Mouse (Mus musculus): ENCODE data around the gene Ufc1.
A peak's percentile ranks its signal among the peaks of the same experiment; 100 is the strongest.

Ufc1 gene

GRCm38 (mm10) chr1:171286517-171286916 lies 8.3 kb downstream of the Ufc1 start:
- DNase-seq = no peak

- DNase-seq = no peak
Measured at GRCm38 (mm10) chr1:171285096-171285892, 9.5 kb downstream of the Ufc1 start.

- no peak for DNase-seq
Measured at GRCm38 (mm10) chr1:171284491-171284890, 10.3 kb downstream of the Ufc1 start.

- no peak for DNase-seq
Measured at GRCm38 (mm10) chr1:171283188-171284160, 11.3 kb downstream of the Ufc1 start.

- DNase-seq = no peak
Measured at GRCm38 (mm10) chr1:171282086-171282805, 12.6 kb downstream of the Ufc1 start.

GRCm38 (mm10) chr1:171281528-171281923 lies 13.3 kb downstream of the Ufc1 start:
- peak; percentile 91 for DNase-seq

- DNase-seq = peak; percentile 92
Measured at GRCm38 (mm10) chr1:171280916-171281527, 13.8 kb downstream of the Ufc1 start, which contains the start of gene Ppox. Ppox (minus strand) TSS chr1:171281186.

- peak; percentile 49 for DNase-seq
Measured at GRCm38 (mm10) chr1:171280250-171280915, 14.4 kb downstream of the Ufc1 start.

- no peak for DNase-seq
Measured at GRCm38 (mm10) chr1:171279721-171280120, 15.1 kb downstream of the Ufc1 start.

GRCm38 (mm10) chr1:171279012-171279705 lies 15.7 kb downstream of the Ufc1 start:
- no peak for DNase-seq

GRCm38 (mm10) chr1:171278436-171278835 lies 16.4 kb downstream of the Ufc1 start:
- DNase-seq = no peak

GRCm38 (mm10) chr1:171277736-171278135 lies 17.1 kb downstream of the Ufc1 start:
- no peak for DNase-seq

- no peak for DNase-seq
Measured at GRCm38 (mm10) chr1:171276110-171276748, 18.6 kb downstream of the Ufc1 start.

- DNase-seq = no peak
Measured at GRCm38 (mm10) chr1:171275144-171275734, 19.6 kb downstream of the Ufc1 start.

- no peak for DNase-seq
Measured at GRCm38 (mm10) chr1:171274171-171274570, 20.7 kb downstream of the Ufc1 start.

- DNase-seq = no peak
Measured at GRCm38 (mm10) chr1:171272086-171272485, 22.7 kb downstream of the Ufc1 start.

- no peak for DNase-seq
Measured at GRCm38 (mm10) chr1:171271622-171272021, 23.2 kb downstream of the Ufc1 start.

- no peak for DNase-seq
Measured at GRCm38 (mm10) chr1:171271196-171271595, 23.6 kb downstream of the Ufc1 start.

- peak; percentile 76 for DNase-seq
Measured at GRCm38 (mm10) chr1:171270573-171270900, 24.3 kb downstream of the Ufc1 start.

- DNase-seq = peak; percentile 99
Measured at GRCm38 (mm10) chr1:171269848-171270572, 24.8 kb downstream of the Ufc1 start, which contains the start of gene B4galt3. B4galt3 (plus strand) TSS chr1:171270328.

Data from kidney, adult 18-20 months (tissue).